Mouse (Mus musculus): ENCODE data around the gene Chid1. TPM values are rescaled to one million over a fixed set of nuclear protein-coding genes. Genes with fewer than 3 reads are reported as not detected.

Gene Chid1
- total and polyA plus RNA-seq, 2 experiments from 2014 or later = 17.7 to 23.5 TPM

GRCm38 (mm10) chr7:141581323-141581722 is 41.7 kb upstream of the Chid1 start:
- Histone ChIP-seq H3K4me3 (ENCODE audit: low read depth, low read length) (no peak overlapping the region), H3K36me3 (replicated peaks; ENCODE audit: control insufficient read depth, insufficient read depth, low read length) (no peaks in the 10 kb centered on the region), H3K4me2 (ENCODE audit: low read depth, low read length) (no peak overlapping the region), H3K9me3 (replicated peaks; ENCODE audit: control insufficient read depth, low read length) (no peaks in the 10 kb centered on the region), H3K27me3 (ENCODE audit: control insufficient read depth, insufficient read depth, low read length) (no peaks in the 10 kb centered on the region), H3K27ac (ENCODE audit: low read depth) (no peak overlapping the region), H3K9ac (replicated peaks; ENCODE audit: low read depth, low read length) (no peak overlapping the region), H3K4me1 (ENCODE audit: control insufficient read depth, insufficient read depth) (no peaks in the 10 kb centered on the region)
- TF ChIP-seq CTCF (IDR thresholded peaks at IDR 0.05; ENCODE audit: low read depth) = no peak
- no peak for TF ChIP-seq EP300 (IDR thresholded peaks at IDR 0.05; ENCODE audit: low read depth)
- DNase-seq (ENCODE audit: low spot score) (no peak), ATAC-seq (ENCODE audit: insufficient read depth, low read depth) (no peak)
- WGBS = 72% methylated on average over 7 of the region's 7 CpGs

- TF ChIP-seq EP300 (IDR thresholded peaks at IDR 0.05; ENCODE audit: low read depth) (no peak), CTCF (IDR thresholded peaks at IDR 0.05; ENCODE audit: low read depth) (no peak)
- H3K27me3 ChIP-seq (ENCODE audit: control insufficient read depth, insufficient read depth, low read length) = no peaks in the 10 kb centered on the region
- no peak overlapping the region for H3K9ac ChIP-seq (replicated peaks; ENCODE audit: low read depth, low read length)
- H3K9me3 ChIP-seq (replicated peaks; ENCODE audit: control insufficient read depth, low read length) = no peaks in the 10 kb centered on the region
- H3K27ac ChIP-seq (ENCODE audit: low read depth) = no peak overlapping the region
- ATAC-seq (ENCODE audit: insufficient read depth, low read depth) (no peak), DNase-seq (ENCODE audit: low spot score) (no peak)
- H3K4me3 ChIP-seq (ENCODE audit: low read depth, low read length) = no peak overlapping the region
- 94% methylated on average over 2 of the region's 2 CpGs for WGBS
- H3K4me2 ChIP-seq (ENCODE audit: low read depth, low read length) = no peak overlapping the region
- H3K4me1 ChIP-seq (ENCODE audit: control insufficient read depth, insufficient read depth) = no peaks in the 10 kb centered on the region
- H3K36me3 ChIP-seq (replicated peaks; ENCODE audit: control insufficient read depth, insufficient read depth, low read length) = no peaks in the 10 kb centered on the region
Measured at GRCm38 (mm10) chr7:141578943-141579342, 39.3 kb upstream of the Chid1 start.

GRCm38 (mm10) chr7:141578511-141578910 is 38.9 kb upstream of the Chid1 start:
- no peak for DNase-seq (ENCODE audit: low spot score)
- Histone ChIP-seq H3K4me3 (ENCODE audit: low read depth, low read length) (no peak overlapping the region), H3K4me2 (ENCODE audit: low read depth, low read length) (no peak overlapping the region), H3K4me1 (ENCODE audit: control insufficient read depth, insufficient read depth) (no peaks in the 10 kb centered on the region), H3K9me3 (replicated peaks; ENCODE audit: control insufficient read depth, low read length) (no peaks in the 10 kb centered on the region), H3K27me3 (ENCODE audit: control insufficient read depth, insufficient read depth, low read length) (no peaks in the 10 kb centered on the region), H3K9ac (replicated peaks; ENCODE audit: low read depth, low read length) (no peak overlapping the region), H3K27ac (ENCODE audit: low read depth) (no peak overlapping the region), H3K36me3 (replicated peaks; ENCODE audit: control insufficient read depth, insufficient read depth, low read length) (no peaks in the 10 kb centered on the region)
- no peak for TF ChIP-seq CTCF (IDR thresholded peaks at IDR 0.05; ENCODE audit: low read depth)
- TF ChIP-seq EP300 (IDR thresholded peaks at IDR 0.05; ENCODE audit: low read depth) = no peak
- no peak for ATAC-seq (ENCODE audit: insufficient read depth, low read depth)
- 97% methylated on average over 1 of the region's 1 CpGs for WGBS

- no peak overlapping the region for H3K4me3 ChIP-seq (ENCODE audit: low read depth, low read length)
- no peaks in the 10 kb centered on the region for H3K4me1 ChIP-seq (ENCODE audit: control insufficient read depth, insufficient read depth)
- H3K27ac ChIP-seq (ENCODE audit: low read depth) = no peak overlapping the region
- no peaks in the 10 kb centered on the region for H3K36me3 ChIP-seq (replicated peaks; ENCODE audit: control insufficient read depth, insufficient read depth, low read length)
- ATAC-seq (ENCODE audit: insufficient read depth, low read depth) (no peak), DNase-seq (ENCODE audit: low spot score) (no peak)
- no peaks in the 10 kb centered on the region for H3K27me3 ChIP-seq (ENCODE audit: control insufficient read depth, insufficient read depth, low read length)
- TF ChIP-seq EP300 (IDR thresholded peaks at IDR 0.05; ENCODE audit: low read depth) (no peak), CTCF (IDR thresholded peaks at IDR 0.05; ENCODE audit: low read depth) (no peak)
- no peak overlapping the region for H3K9ac ChIP-seq (replicated peaks; ENCODE audit: low read depth, low read length)
- no peaks in the 10 kb centered on the region for H3K9me3 ChIP-seq (replicated peaks; ENCODE audit: control insufficient read depth, low read length)
- 80% methylated on average over 3 of the region's 3 CpGs for WGBS
- no peak overlapping the region for H3K4me2 ChIP-seq (ENCODE audit: low read depth, low read length)
Measured at GRCm38 (mm10) chr7:141577801-141578200, 38.1 kb upstream of the Chid1 start.

- H3K4me2 ChIP-seq (ENCODE audit: low read depth, low read length) = no peak overlapping the region
- H3K9me3 ChIP-seq (replicated peaks; ENCODE audit: control insufficient read depth, low read length) = no peaks in the 10 kb centered on the region
- no peaks in the 10 kb centered on the region for H3K4me1 ChIP-seq (ENCODE audit: control insufficient read depth, insufficient read depth)
- no peak overlapping the region for H3K27ac ChIP-seq (ENCODE audit: low read depth)
- H3K4me3 ChIP-seq (ENCODE audit: low read depth, low read length) = no peak overlapping the region
- WGBS = 65% methylated on average over 3 of the region's 3 CpGs
- TF ChIP-seq CTCF (IDR thresholded peaks at IDR 0.05; ENCODE audit: low read depth) = no peak
- TF ChIP-seq EP300 (IDR thresholded peaks at IDR 0.05; ENCODE audit: low read depth) = no peak
- DNase-seq (ENCODE audit: low spot score) (no peak), ATAC-seq (ENCODE audit: insufficient read depth, low read depth) (no peak)
- H3K36me3 ChIP-seq (replicated peaks; ENCODE audit: control insufficient read depth, insufficient read depth, low read length) = no peaks in the 10 kb centered on the region
- H3K9ac ChIP-seq (replicated peaks; ENCODE audit: low read depth, low read length) = no peak overlapping the region
- no peaks in the 10 kb centered on the region for H3K27me3 ChIP-seq (ENCODE audit: control insufficient read depth, insufficient read depth, low read length)
Measured at GRCm38 (mm10) chr7:141575481-141575880, 35.8 kb upstream of the Chid1 start.

GRCm38 (mm10) chr7:141574041-141574440 is 34.4 kb upstream of the Chid1 start:
- ATAC-seq (ENCODE audit: insufficient read depth, low read depth) (no peak), DNase-seq (ENCODE audit: low spot score) (no peak)
- Histone ChIP-seq H3K4me3 (ENCODE audit: low read depth, low read length) (no peak overlapping the region), H3K9ac (replicated peaks; ENCODE audit: low read depth, low read length) (no peak overlapping the region), H3K27ac (ENCODE audit: low read depth) (no peak overlapping the region), H3K36me3 (replicated peaks; ENCODE audit: control insufficient read depth, insufficient read depth, low read length) (no peaks in the 10 kb centered on the region), H3K27me3 (ENCODE audit: control insufficient read depth, insufficient read depth, low read length) (no peaks in the 10 kb centered on the region), H3K4me1 (ENCODE audit: control insufficient read depth, insufficient read depth) (no peaks in the 10 kb centered on the region), H3K9me3 (replicated peaks; ENCODE audit: control insufficient read depth, low read length) (no peaks in the 10 kb centered on the region), H3K4me2 (ENCODE audit: low read depth, low read length) (no peak overlapping the region)
- TF ChIP-seq EP300 (IDR thresholded peaks at IDR 0.05; ENCODE audit: low read depth) (no peak), CTCF (IDR thresholded peaks at IDR 0.05; ENCODE audit: low read depth) (no peak)
- WGBS = 45% methylated on average over 3 of the region's 3 CpGs
